Mouse (Mus musculus) cerebellum, adult 2 months (tissue): ENCODE results near the gene Fign. TPM values are rescaled to one million over a fixed set of nuclear protein-coding genes. Genes with fewer than 3 reads are reported as not detected.

Experiments used
- DNase-seq, 2 experiments: peaks; one replicate each; pipeline ENCODE4 v3.0.0; 2021
- H3K27ac ChIP-seq: fragments of 200-500 bp; 2 replicates; pipeline ENCODE4 v1.5.1; 2012; ENCODE audit warnings: low read length, control low read depth, inconsistent platforms; ENCODE audit not compliant: insufficient read depth
- H3K27me3 ChIP-seq: fragments of 200-500 bp; 2 replicates; pipeline ENCODE4 v1.6.1; 2012; ENCODE audit warnings: inconsistent platforms, mild to moderate bottlenecking, low read length, moderate library complexity; ENCODE audit not compliant: control insufficient read depth, insufficient read depth
- H3K4me1 ChIP-seq: fragments of 200-500 bp; 2 replicates; pipeline ENCODE4 v1.6.1; 2011; ENCODE audit warnings: low read length; ENCODE audit not compliant: control insufficient read depth, insufficient read depth
- H3K4me3 ChIP-seq: fragments of 200-500 bp; replicated peaks from 2 replicates; pipeline ENCODE3; 2011; ENCODE audit warnings: mild to moderate bottlenecking, low read depth, low read length, control low read depth; ENCODE audit not compliant: insufficient read depth
- CTCF ChIP-seq: fragments of 200-500 bp; IDR thresholded peaks from 2 replicates; pipeline ENCODE4 v1.5.1; 2011; ENCODE audit warnings: low read depth, mild to moderate bottlenecking, control low read depth, low read length, moderate library complexity, borderline replicate concordance; ENCODE audit not compliant: insufficient read depth
- POLR2A ChIP-seq: fragments of 200-500 bp; IDR thresholded peaks from 2 replicates; pipeline ENCODE4 v1.6.1; 2011; ENCODE audit warnings: low read length, control low read depth, borderline replicate concordance; ENCODE audit not compliant: insufficient read depth
- WGBS: fragments of 180-500 bp; shearing (Covaris S2); methylation state at CpG from one replicate; pipeline ENCODE4 v1.1.7; 2018; 5-methylcytosine and 5-hydroxymethylcytosine counted together
- polyA plus RNA-seq: library from polyadenylated mRNA; depleted of rRNA; stranded (reverse); fragments of >200 nt; gene quantifications from 2 replicates; pipeline ENCODE4 v1.2.3, GENCODE M21; 2012

The Fign gene
- polyA plus RNA-seq, 1 experiment: 2.5 TPM

GRCm38 (mm10) chr2:64043099-64043498, 54.7 kb downstream of the Fign start:
- H3K4me1 ChIP-seq: no peaks in the 10 kb centered on the region
- H3K27ac ChIP-seq: no peak overlapping the region
- 7% methylated on average over 3 of the region's 3 CpGs for WGBS
- peak; percentile 20 to 31 for DNase-seq
- H3K4me3 ChIP-seq: no peak overlapping the region
- TF ChIP-seq POLR2A (no peak), CTCF (no peak)
- H3K27me3 ChIP-seq: no peaks in the 10 kb centered on the region

- no peaks in the 10 kb centered on the region for H3K4me1 ChIP-seq
- H3K27ac ChIP-seq: no peak overlapping the region
- TF ChIP-seq POLR2A (no peak), CTCF (no peak)
- H3K27me3 ChIP-seq: no peaks in the 10 kb centered on the region
- no peak overlapping the region for H3K4me3 ChIP-seq
- no peak for DNase-seq
- 65% methylated on average over 3 of the region's 3 CpGs for WGBS
Observed at GRCm38 (mm10) chr2:64035393-64035792, 62.4 kb downstream of the Fign start.

- Histone ChIP-seq H3K4me3 (no peak overlapping the region), H3K27ac (no peak overlapping the region), H3K27me3 (no peaks in the 10 kb centered on the region), H3K4me1 (no peaks in the 10 kb centered on the region)
- TF ChIP-seq POLR2A: no peak
- 17% methylated on average over 3 of the region's 3 CpGs for WGBS
- no peak for DNase-seq
Observed at GRCm38 (mm10) chr2:64033871-64034270, 64.0 kb downstream of the Fign start.

GRCm38 (mm10) chr2:64025961-64026360, 71.9 kb downstream of the Fign start:
- Histone ChIP-seq H3K4me1 (no peaks in the 10 kb centered on the region), H3K27ac (no peak overlapping the region), H3K27me3 (no peaks in the 10 kb centered on the region), H3K4me3 (no peak overlapping the region)
- DNase-seq: no peak
- 82% methylated on average over 4 of the region's 4 CpGs for WGBS
- no peak for TF ChIP-seq CTCF
- no peak for TF ChIP-seq POLR2A

GRCm38 (mm10) chr2:63994304-63995023, 103.4 kb downstream of the Fign start:
- TF ChIP-seq POLR2A (no peak), CTCF (no peak)
- no peak overlapping the region for H3K4me3 ChIP-seq
- H3K27me3 ChIP-seq: no peaks in the 10 kb centered on the region
- 89% methylated on average over 7 of the region's 7 CpGs for WGBS
- no peak overlapping the region for H3K27ac ChIP-seq
- no peak for DNase-seq
- no peaks in the 10 kb centered on the region for H3K4me1 ChIP-seq

- no peak overlapping the region for H3K27ac ChIP-seq
- H3K27me3 ChIP-seq: no peaks in the 10 kb centered on the region
- no peak overlapping the region for H3K4me3 ChIP-seq
- H3K4me1 ChIP-seq: no peaks in the 10 kb centered on the region; the same call in 1 of the 2 replicates
- no peak for DNase-seq
- 98% methylated on average over 2 of the region's 2 CpGs for WGBS
- TF ChIP-seq CTCF (no peak), POLR2A (no peak)
Observed at GRCm38 (mm10) chr2:63985426-63985825, 112.4 kb downstream of the Fign start.

- no peak for TF ChIP-seq CTCF
- no peak for TF ChIP-seq POLR2A
- no peak overlapping the region for H3K27ac ChIP-seq
- 32% methylated on average over 4 of the region's 4 CpGs for WGBS
Observed at GRCm38 (mm10) chr2:63982351-63982751, 115.5 kb downstream of the Fign start.

GRCm38 (mm10) chr2:63981449-63981848, 116.4 kb downstream of the Fign start:
- TF ChIP-seq CTCF: no peak
- TF ChIP-seq POLR2A: no peak
- Histone ChIP-seq H3K27ac (no peak overlapping the region), H3K4me3 (no peak overlapping the region), H3K27me3 (no peaks in the 10 kb centered on the region), H3K4me1 (no peaks in the 10 kb centered on the region; the same call in 1 of the 2 replicates)
- no peak for DNase-seq
- 68% methylated on average over 7 of the region's 7 CpGs for WGBS

More at GRCm38 (mm10) chr2:63982351-63982751, 115.5 kb downstream of the Fign start:
- no peak for DNase-seq
- no peak overlapping the region for H3K4me3 ChIP-seq
- H3K27me3 ChIP-seq: no peaks in the 10 kb centered on the region
- no peaks in the 10 kb centered on the region; the same call in 1 of the 2 replicates for H3K4me1 ChIP-seq
